Mouse (Mus musculus) B cell, adult 2 months (primary cell): ENCODE data around the gene Hbb-bt.
A peak's percentile ranks its signal among the peaks of the same experiment; 100 is the strongest.
"Not testable (repeated sequence)": the region's sequence is repeated elsewhere in the genome, so short reads cannot be mapped to it uniquely, and the experiment has no call there.

Experiments used
- DNase-seq, 2 experiments: peaks; one replicate each; pipeline ENCODE4 v3.0.0; 2022

Hbb-bt gene

GRCm38 (mm10) chr7:103813766-103814165 is at the start of gene Hbb-bt:
Hbb-bt (minus strand) TSS chr7:103813996.
- no peak for DNase-seq

GRCm38 (mm10) chr7:103861531-103861930 is 47.7 kb upstream of the Hbb-bt start:
- DNase-seq = no peak

GRCm38 (mm10) chr7:103860855-103861254 is 47.1 kb upstream of the Hbb-bt start:
- peak; percentile 9 to 21 for DNase-seq

GRCm38 (mm10) chr7:103859076-103859475 is 45.3 kb upstream of the Hbb-bt start:
- DNase-seq = no peak

- no peak for DNase-seq
Observed at GRCm38 (mm10) chr7:103854669-103855068, 40.9 kb upstream of the Hbb-bt start.

GRCm38 (mm10) chr7:103853090-103853489 is 39.3 kb upstream of the Hbb-bt start, which contains the start of gene Hbb-y:
Hbb-y (minus strand) TSS chr7:103853216.
- no peak for DNase-seq

- no peak for DNase-seq
Observed at GRCm38 (mm10) chr7:103844525-103845325, 30.9 kb upstream of the Hbb-bt start.

GRCm38 (mm10) chr7:103843034-103843433 is 29.2 kb upstream of the Hbb-bt start, which contains the start of gene Hbb-bh1:
Hbb-bh1 (minus strand) TSS chr7:103843164.
- no peak for DNase-seq

- DNase-seq = no peak
Observed at GRCm38 (mm10) chr7:103840268-103840667, 26.5 kb upstream of the Hbb-bt start, which contains the start of gene Hbb-bh2. Hbb-bh2 (minus strand) TSS chr7:103840520.

- no peak for DNase-seq
Observed at GRCm38 (mm10) chr7:103827808-103828207, 14.0 kb upstream of the Hbb-bt start, which contains the start of gene Hbb-bs. Hbb-bs (minus strand) TSS chr7:103828096.

GRCm38 (mm10) chr7:103827139-103827538 is 13.3 kb upstream of the Hbb-bt start:
- DNase-seq = not testable (repeated sequence)

- DNase-seq = no peak
Observed at GRCm38 (mm10) chr7:103826255-103826887, 12.6 kb upstream of the Hbb-bt start.

- DNase-seq = no peak
Observed at GRCm38 (mm10) chr7:103825536-103826254, 11.9 kb upstream of the Hbb-bt start.

GRCm38 (mm10) chr7:103824597-103824996 is 10.8 kb upstream of the Hbb-bt start:
- DNase-seq = no peak

GRCm38 (mm10) chr7:103815085-103815484 is 1.3 kb upstream of the Hbb-bt start:
- not testable (repeated sequence) for DNase-seq

GRCm38 (mm10) chr7:103813152-103813551 is 644 bp downstream of the Hbb-bt start:
- not testable (repeated sequence) for DNase-seq

GRCm38 (mm10) chr7:103812174-103812573 is 1.6 kb downstream of the Hbb-bt start:
- peak in 1 of 2 experiments; percentile 3 for DNase-seq

GRCm38 (mm10) chr7:103811223-103811845 is 2.5 kb downstream of the Hbb-bt start:
- no peak for DNase-seq

GRCm38 (mm10) chr7:103810746-103811145 is 3.0 kb downstream of the Hbb-bt start:
- no peak for DNase-seq

- no peak for DNase-seq
Observed at GRCm38 (mm10) chr7:103810296-103810695, 3.5 kb downstream of the Hbb-bt start.

- no peak for DNase-seq
Observed at GRCm38 (mm10) chr7:103809801-103810155, 4.0 kb downstream of the Hbb-bt start.

GRCm38 (mm10) chr7:103808971-103809800 is 4.6 kb downstream of the Hbb-bt start:
- no peak for DNase-seq
